Mouse (Mus musculus) ES-Bruce4 (cell line): ENCODE results near the gene Eif4g1.

Experiments used
- CTCF ChIP-seq: IDR thresholded peaks from one replicate; pipeline ENCODE4 v1.8.1; 2011; ENCODE audit warnings: low read depth, low read length
- EP300 ChIP-seq: IDR thresholded peaks from 2 replicates; pipeline ENCODE4 v1.6.1; 2011; ENCODE audit warnings: low read depth, low read length; ENCODE audit not compliant: insufficient read depth
- POLR2A ChIP-seq: IDR thresholded peaks from one replicate; pipeline ENCODE4 v1.8.1; 2011; ENCODE audit warnings: low read length; ENCODE audit not compliant: insufficient read depth

GRCm38 (mm10) chr16:20619541-20620398 is 48.3 kb upstream of the Eif4g1 start:
- TF ChIP-seq CTCF: no peak
- TF ChIP-seq POLR2A: no peak
- TF ChIP-seq EP300: no peak
